Mouse (Mus musculus) ES-Bruce4 (cell line): ENCODE measurements around the gene Nmral1.

Experiments used
- CTCF ChIP-seq: IDR thresholded peaks from one replicate; pipeline ENCODE4 v1.8.1; 2011; ENCODE audit warnings: low read depth, low read length
- EP300 ChIP-seq: IDR thresholded peaks from 2 replicates; pipeline ENCODE4 v1.6.1; 2011; ENCODE audit warnings: low read depth, low read length; ENCODE audit not compliant: insufficient read depth
- POLR2A ChIP-seq: IDR thresholded peaks from one replicate; pipeline ENCODE4 v1.8.1; 2011; ENCODE audit warnings: low read length; ENCODE audit not compliant: insufficient read depth

- TF ChIP-seq EP300 (no peak), CTCF (no peak), POLR2A (no peak)
Observed at GRCm38 (mm10) chr16:4752155-4752554, 33.0 kb upstream of the Nmral1 start.
